Mouse (Mus musculus): ENCODE measurements around the gene Bag3. TPM values are rescaled to one million over a fixed set of nuclear protein-coding genes. Genes with fewer than 3 reads are reported as not detected.

The Bag3 gene
- polyA plus RNA-seq, 1 experiment from 2014 or later, result 11.5 TPM

- WGBS, result 93% methylated on average over 13 of the region's 13 CpGs
- H3K4me1 ChIP-seq, result peaks cover 48% of the 10 kb centered on the region
- no peak overlapping the region for H3K4me3 ChIP-seq
- no peak for DNase-seq (ENCODE audit: low spot score)
- H3K27me3 ChIP-seq (replicated peaks; ENCODE audit: low read depth, poor library complexity, severe bottlenecking), result 0 out of 2 replicates have a peak, but pooled peaks cover 6% of the 10 kb centered on the region
- peaks cover 48% of the 10 kb centered on the region for H3K36me3 ChIP-seq (replicated peaks)
- H3K27ac ChIP-seq (replicated peaks), result no peak overlapping the region
- H3K9me3 ChIP-seq, result no peaks in the 10 kb centered on the region
Measured at GRCm38 (mm10) chr7:128540111-128540510, 16.7 kb downstream of the Bag3 start.

GRCm38 (mm10) chr7:128540734-128541133 is 17.3 kb downstream of the Bag3 start:
- Histone ChIP-seq H3K4me1 (peaks cover 42% of the 10 kb centered on the region), H3K27ac (replicated peaks) (no peak overlapping the region; the same call in 1 of the 2 replicates), H3K36me3 (replicated peaks) (peaks cover 52% of the 10 kb centered on the region), H3K9me3 (no peaks in the 10 kb centered on the region), H3K27me3 (replicated peaks; ENCODE audit: low read depth, poor library complexity, severe bottlenecking) (0 out of 2 replicates have a peak, but pooled peaks cover 6% of the 10 kb centered on the region), H3K4me3 (no peak overlapping the region)
- 87% methylated on average over 16 of the region's 16 CpGs for WGBS
- DNase-seq (ENCODE audit: low spot score), result no peak

GRCm38 (mm10) chr7:128541186-128541585 is 17.8 kb downstream of the Bag3 start:
- Histone ChIP-seq H3K4me1 (peaks cover 37% of the 10 kb centered on the region), H3K27ac (replicated peaks) (peak overlapping the region; percentile 35; the same call in 1 of the 2 replicates), H3K36me3 (replicated peaks) (peaks cover 57% of the 10 kb centered on the region), H3K27me3 (replicated peaks; ENCODE audit: low read depth, poor library complexity, severe bottlenecking) (0 out of 2 replicates have a peak, but pooled peaks cover 6% of the 10 kb centered on the region), H3K9me3 (no peaks in the 10 kb centered on the region), H3K4me3 (no peak overlapping the region)
- WGBS, result 84% methylated on average over 9 of the region's 9 CpGs
- DNase-seq (ENCODE audit: low spot score), result no peak

- no peak for DNase-seq (ENCODE audit: low spot score)
- no peaks in the 10 kb centered on the region for H3K9me3 ChIP-seq
- 0 out of 2 replicates have a peak, but pooled peaks cover 6% of the 10 kb centered on the region for H3K27me3 ChIP-seq (replicated peaks; ENCODE audit: low read depth, poor library complexity, severe bottlenecking)
- peaks cover 36% of the 10 kb centered on the region for H3K4me1 ChIP-seq
- H3K27ac ChIP-seq (replicated peaks), result peak overlapping the region; percentile 35; the same call in 1 of the 2 replicates
- no peak overlapping the region for H3K4me3 ChIP-seq
- H3K36me3 ChIP-seq (replicated peaks), result peaks cover 62% of the 10 kb centered on the region
- 90% methylated on average over 17 of the region's 17 CpGs for WGBS
Measured at GRCm38 (mm10) chr7:128541771-128542170, 18.4 kb downstream of the Bag3 start.

- Histone ChIP-seq H3K27me3 (replicated peaks; ENCODE audit: low read depth, poor library complexity, severe bottlenecking) (0 out of 2 replicates have a peak, but pooled peaks cover 6% of the 10 kb centered on the region), H3K4me1 (peaks cover 36% of the 10 kb centered on the region), H3K9me3 (no peaks in the 10 kb centered on the region), H3K27ac (replicated peaks) (peak overlapping the region; percentile 35; the same call in 1 of the 2 replicates), H3K36me3 (replicated peaks) (peaks cover 68% of the 10 kb centered on the region), H3K4me3 (no peak overlapping the region)
- WGBS, result 81% methylated on average over 4 of the region's 4 CpGs
- no peak for DNase-seq (ENCODE audit: low spot score)
Measured at GRCm38 (mm10) chr7:128542488-128542887, 19.1 kb downstream of the Bag3 start.

GRCm38 (mm10) chr7:128543148-128543855 is 19.9 kb downstream of the Bag3 start:
- H3K27me3 ChIP-seq (replicated peaks; ENCODE audit: low read depth, poor library complexity, severe bottlenecking), result 0 out of 2 replicates have a peak, but pooled peaks cover 6% of the 10 kb centered on the region
- peaks cover 28% of the 10 kb centered on the region for H3K4me1 ChIP-seq
- peaks cover 76% of the 10 kb centered on the region for H3K36me3 ChIP-seq (replicated peaks)
- DNase-seq (ENCODE audit: low spot score), result no peak
- 84% methylated on average over 14 of the region's 14 CpGs for WGBS
- H3K27ac ChIP-seq (replicated peaks), result no peak overlapping the region
- no peaks in the 10 kb centered on the region for H3K9me3 ChIP-seq
- H3K4me3 ChIP-seq, result no peak overlapping the region

- Histone ChIP-seq H3K36me3 (replicated peaks) (peaks cover 82% of the 10 kb centered on the region), H3K9me3 (no peaks in the 10 kb centered on the region), H3K27me3 (replicated peaks; ENCODE audit: low read depth, poor library complexity, severe bottlenecking) (0 out of 2 replicates have a peak, but pooled peaks cover 6% of the 10 kb centered on the region), H3K4me3 (no peak overlapping the region), H3K4me1 (peaks cover 23% of the 10 kb centered on the region), H3K27ac (replicated peaks) (no peak overlapping the region)
- 87% methylated on average over 3 of the region's 3 CpGs for WGBS
- DNase-seq (ENCODE audit: low spot score), result no peak
Measured at GRCm38 (mm10) chr7:128543961-128544360, 20.5 kb downstream of the Bag3 start.

GRCm38 (mm10) chr7:128544566-128545262 is 21.3 kb downstream of the Bag3 start:
- Histone ChIP-seq H3K27me3 (replicated peaks; ENCODE audit: low read depth, poor library complexity, severe bottlenecking) (0 out of 2 replicates have a peak, but pooled peaks cover 6% of the 10 kb centered on the region), H3K9me3 (no peaks in the 10 kb centered on the region), H3K4me1 (peaks cover 27% of the 10 kb centered on the region), H3K4me3 (no peak overlapping the region), H3K27ac (replicated peaks) (no peak overlapping the region), H3K36me3 (replicated peaks) (peaks cover 80% of the 10 kb centered on the region)
- WGBS, result 90% methylated on average over 7 of the region's 7 CpGs
- no peak for DNase-seq (ENCODE audit: low spot score)

- no peak overlapping the region for H3K4me3 ChIP-seq
- no peak for DNase-seq (ENCODE audit: low spot score)
- H3K27me3 ChIP-seq (replicated peaks; ENCODE audit: low read depth, poor library complexity, severe bottlenecking), result 0 out of 2 replicates have a peak, but pooled peaks cover 6% of the 10 kb centered on the region
- WGBS, result 97% methylated on average over 8 of the region's 8 CpGs
- H3K4me1 ChIP-seq, result peaks cover 38% of the 10 kb centered on the region
- H3K27ac ChIP-seq (replicated peaks), result no peak overlapping the region
- H3K9me3 ChIP-seq, result no peaks in the 10 kb centered on the region
- H3K36me3 ChIP-seq (replicated peaks), result peaks cover 69% of the 10 kb centered on the region
Measured at GRCm38 (mm10) chr7:128546031-128546430, 22.6 kb downstream of the Bag3 start.

GRCm38 (mm10) chr7:128549137-128549536 is 25.7 kb downstream of the Bag3 start:
- 64% methylated on average over 4 of the region's 4 CpGs for WGBS
- Histone ChIP-seq H3K4me1 (peaks cover 39% of the 10 kb centered on the region), H3K4me3 (no peak overlapping the region), H3K36me3 (replicated peaks) (peaks cover 39% of the 10 kb centered on the region), H3K9me3 (no peaks in the 10 kb centered on the region), H3K27ac (replicated peaks) (no peak overlapping the region), H3K27me3 (replicated peaks; ENCODE audit: low read depth, poor library complexity, severe bottlenecking) (no peaks in the 10 kb centered on the region)
- no peak for DNase-seq (ENCODE audit: low spot score)

GRCm38 (mm10) chr7:128550328-128551086 is 27.1 kb downstream of the Bag3 start:
- Histone ChIP-seq H3K36me3 (replicated peaks) (peaks cover 32% of the 10 kb centered on the region), H3K4me1 (peaks cover 42% of the 10 kb centered on the region), H3K9me3 (no peaks in the 10 kb centered on the region), H3K27me3 (replicated peaks; ENCODE audit: low read depth, poor library complexity, severe bottlenecking) (no peaks in the 10 kb centered on the region), H3K4me3 (no peak overlapping the region), H3K27ac (replicated peaks) (no peak overlapping the region)
- 27% methylated on average over 1 of the region's 1 CpGs for WGBS
- no peak for DNase-seq (ENCODE audit: low spot score)

GRCm38 (mm10) chr7:128551087-128551457 is 27.7 kb downstream of the Bag3 start:
- Histone ChIP-seq H3K4me3 (no peak overlapping the region), H3K4me1 (peaks cover 42% of the 10 kb centered on the region), H3K27me3 (replicated peaks; ENCODE audit: low read depth, poor library complexity, severe bottlenecking) (no peaks in the 10 kb centered on the region), H3K36me3 (replicated peaks) (peaks cover 26% of the 10 kb centered on the region), H3K9me3 (no peaks in the 10 kb centered on the region), H3K27ac (replicated peaks) (no peak overlapping the region)
- 71% methylated on average over 3 of the region's 3 CpGs for WGBS
- DNase-seq (ENCODE audit: low spot score), result no peak

All from embryonic facial prominence, embryonic 10.5 days (tissue).